Mouse (Mus musculus): Measurements from ENCODE around the gene Muc1. TPM values are rescaled to one million over a fixed set of nuclear protein-coding genes. Genes with fewer than 3 reads are reported as not detected.

Gene Muc1
- polyA plus RNA-seq, 1 experiment from 2014 or later: 1.3 TPM

- peak; percentile 95 for ATAC-seq (ENCODE audit: low FRiP score)
- Histone ChIP-seq H3K9ac (peak overlapping the region; percentile 70), H3K27ac (peak overlapping the region; percentile 79), H3K4me3 (peak overlapping the region; percentile 39), H3K27me3 (no peaks in the 10 kb centered on the region), H3K4me2 (peak overlapping the region; percentile 60), H3K4me1 (replicated peaks) (peaks cover 15% of the 10 kb centered on the region), H3K36me3 (no peaks in the 10 kb centered on the region), H3K9me3 (no peaks in the 10 kb centered on the region)
- whole genome bisulfite sequencing: 9% methylated on average over 33 of the region's 33 CpGs
These were observed 32.6 kb upstream of the Muc1 start for GRCm38 (mm10) chr3:89195979-89196877.

DNA sequence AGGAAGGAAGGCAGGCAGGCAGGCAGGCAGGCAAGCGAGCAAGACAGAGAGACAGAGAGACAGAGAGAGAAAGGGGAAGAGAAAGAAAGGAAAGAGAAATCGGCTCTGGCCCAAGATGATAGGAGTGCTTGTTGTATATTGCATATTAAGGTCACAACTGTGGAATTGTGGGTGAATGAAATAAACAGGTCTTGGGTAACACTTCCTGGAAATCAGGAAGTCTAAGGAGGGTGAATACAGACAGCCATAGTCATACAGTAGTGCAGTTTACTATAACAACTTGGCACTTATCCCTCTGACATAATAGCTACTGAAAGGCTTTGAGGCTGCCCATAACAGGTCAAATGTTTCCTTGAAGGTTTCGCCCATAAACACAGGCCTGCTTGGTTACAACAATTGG, 29.0 kb upstream of the Muc1 start:
- Histone ChIP-seq H3K9me3 (no peaks in the 10 kb centered on the region), H3K4me3 (no peak overlapping the region), H3K27ac (no peak overlapping the region), H3K9ac (no peak overlapping the region), H3K4me1 (replicated peaks) (peaks cover 20% of the 10 kb centered on the region), H3K27me3 (no peaks in the 10 kb centered on the region), H3K36me3 (peaks cover 10% of the 10 kb centered on the region), H3K4me2 (no peak overlapping the region)
- 89% methylated on average over 3 of the region's 3 CpGs for WGBS
- no peak for ATAC-seq (ENCODE audit: low FRiP score)

DNA sequence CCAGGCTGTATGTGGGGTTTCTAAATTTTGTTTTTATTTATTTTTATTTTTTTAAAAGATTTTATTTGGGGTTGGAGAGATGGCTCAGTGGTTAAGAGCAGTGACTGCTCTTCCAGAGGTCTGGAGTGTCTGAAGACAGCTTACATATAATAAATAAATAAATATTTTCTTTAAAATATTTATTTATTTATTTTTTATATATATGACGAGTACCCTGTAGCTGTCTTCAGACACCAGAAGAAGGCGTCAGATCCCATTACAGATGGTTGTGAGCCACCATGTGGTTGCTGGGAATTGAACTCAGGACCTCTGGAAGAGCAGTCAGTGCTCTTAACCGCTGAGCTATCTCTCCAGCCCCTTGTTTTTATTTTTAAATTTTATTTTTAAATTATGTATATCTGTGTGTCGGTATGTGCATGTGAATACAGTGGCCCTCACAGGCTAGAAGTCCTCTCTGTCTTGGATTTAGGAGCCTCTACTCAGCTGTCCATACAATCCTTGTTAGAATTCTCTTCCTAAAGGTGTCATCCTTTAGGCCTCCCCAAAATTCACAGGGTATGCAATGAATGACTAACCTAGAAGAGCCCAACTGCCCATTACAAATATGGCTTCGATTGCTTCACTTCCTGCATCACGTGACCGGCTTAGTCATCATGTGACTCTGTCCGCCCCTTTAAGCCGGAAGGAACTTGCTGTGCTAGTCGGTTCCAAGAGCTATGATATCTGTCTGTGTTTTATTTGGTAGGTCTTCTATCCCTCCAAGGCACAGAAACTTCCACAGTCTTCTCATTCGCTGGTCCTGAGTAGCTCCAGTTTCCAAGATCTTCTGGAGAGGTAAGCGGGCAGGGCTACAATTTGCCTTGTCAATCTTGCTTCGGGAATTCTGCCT, 26.4 kb upstream of the Muc1 start, which contains the start of gene Gba:
Gene Gba, plus strand, starts transcription at position 676 of the 889 bp plus-strand sequence.
- Histone ChIP-seq H3K9me3 (no peaks in the 10 kb centered on the region), H3K27ac (peak within 1 kb of the TSS; percentile 59; the same call in 1 of the 2 replicates), H3K4me3 (peak within 1 kb of the TSS; percentile 50), H3K27me3 (no peaks in the 10 kb centered on the region), H3K9ac (peak within 1 kb of the TSS; percentile 75), H3K4me1 (replicated peaks) (peaks cover 6% of the 10 kb centered on the region), H3K4me2 (peak within 1 kb of the TSS; percentile 71), H3K36me3 (peaks cover 37% of the 10 kb centered on the region)
- ATAC-seq (ENCODE audit: low FRiP score): peak; percentile 87
- 30% methylated on average over 13 of the region's 13 CpGs for WGBS

DNA sequence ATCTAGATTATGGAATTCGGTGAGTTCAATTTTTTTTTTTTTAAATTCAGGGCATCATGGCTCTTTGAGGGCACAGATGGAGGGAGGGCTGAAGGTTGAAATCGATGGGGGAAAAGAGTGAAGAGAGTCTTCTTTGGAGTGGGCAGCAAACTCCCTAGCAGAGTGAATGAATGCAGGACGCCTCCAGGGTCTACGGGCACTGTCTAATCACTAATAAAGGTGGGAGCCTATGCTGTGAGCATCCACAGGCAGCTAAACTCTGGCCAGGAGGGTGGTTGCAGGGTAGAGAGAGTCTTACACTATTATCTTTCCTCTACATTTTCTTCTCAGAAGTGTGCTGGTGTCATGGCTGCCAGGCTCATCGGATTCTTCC, 25.7 kb upstream of the Muc1 start:
- H3K27ac ChIP-seq: peak overlapping the region; percentile 59; the same call in 1 of the 2 replicates
- WGBS: 43% methylated on average over 5 of the region's 5 CpGs
- peaks cover 6% of the 10 kb centered on the region for H3K4me1 ChIP-seq (replicated peaks)
- H3K36me3 ChIP-seq: peaks cover 43% of the 10 kb centered on the region
- H3K4me2 ChIP-seq: peak overlapping the region; percentile 71
- peak overlapping the region; percentile 75 for H3K9ac ChIP-seq
- no peaks in the 10 kb centered on the region for H3K9me3 ChIP-seq
- peak overlapping the region; percentile 50 for H3K4me3 ChIP-seq
- peak; percentile 66 for ATAC-seq (ENCODE audit: low FRiP score)
- H3K27me3 ChIP-seq: no peaks in the 10 kb centered on the region

- 92% methylated on average over 7 of the region's 7 CpGs for WGBS
- no peak for ATAC-seq (ENCODE audit: low FRiP score)
- Histone ChIP-seq H3K36me3 (peaks cover 72% of the 10 kb centered on the region), H3K4me3 (no peak overlapping the region), H3K27me3 (no peaks in the 10 kb centered on the region), H3K4me1 (replicated peaks) (peaks cover 7% of the 10 kb centered on the region), H3K9me3 (no peaks in the 10 kb centered on the region), H3K4me2 (no peak overlapping the region), H3K27ac (no peak overlapping the region), H3K9ac (no peak overlapping the region)
These were observed 22.8 kb upstream of the Muc1 start for GRCm38 (mm10) chr3:89206079-89206478.

- Histone ChIP-seq H3K4me1 (replicated peaks) (peaks cover 11% of the 10 kb centered on the region), H3K27me3 (no peaks in the 10 kb centered on the region), H3K4me2 (no peak overlapping the region), H3K4me3 (no peak overlapping the region), H3K27ac (no peak overlapping the region), H3K9ac (no peak overlapping the region), H3K36me3 (peaks cover 74% of the 10 kb centered on the region), H3K9me3 (no peaks in the 10 kb centered on the region)
- no peak for ATAC-seq (ENCODE audit: low FRiP score)
- 90% methylated on average over 2 of the region's 2 CpGs for WGBS
These were observed 22.2 kb upstream of the Muc1 start for GRCm38 (mm10) chr3:89206695-89207094.

DNA sequence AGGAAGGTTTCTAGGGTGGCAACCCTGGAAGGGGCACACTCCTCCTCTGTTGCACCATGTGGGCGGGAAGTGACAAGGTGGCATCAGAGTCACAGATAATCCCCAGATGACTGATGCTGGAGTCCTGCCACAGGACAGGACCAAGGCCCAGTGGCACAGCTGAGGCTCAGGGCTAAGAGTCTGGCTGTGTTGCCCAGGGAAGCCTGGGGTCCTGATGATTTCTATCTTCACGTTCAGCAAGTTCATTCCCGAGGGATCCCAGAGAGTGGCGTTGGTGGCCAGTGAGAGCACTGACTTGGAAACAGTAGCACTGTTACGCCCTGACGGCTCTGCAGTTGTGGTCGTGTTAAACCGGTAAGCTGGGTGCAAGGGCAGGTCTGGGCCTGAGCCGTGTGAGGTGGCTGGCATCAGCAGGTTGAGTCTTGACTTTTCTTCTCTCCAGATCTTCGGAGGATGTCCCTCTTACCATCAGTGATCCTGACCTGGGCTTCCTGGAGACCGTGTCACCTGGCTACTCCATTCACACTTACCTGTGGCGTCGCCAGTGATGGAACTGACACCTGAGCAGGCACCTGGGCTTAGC, 20.7 kb upstream of the Muc1 start:
- ATAC-seq (ENCODE audit: low FRiP score): no peak
- peaks cover 74% of the 10 kb centered on the region for H3K36me3 ChIP-seq
- peaks cover 23% of the 10 kb centered on the region for H3K4me1 ChIP-seq (replicated peaks)
- no peak overlapping the region for H3K4me2 ChIP-seq
- no peak overlapping the region for H3K9ac ChIP-seq
- H3K4me3 ChIP-seq: no peak overlapping the region
- H3K9me3 ChIP-seq: no peaks in the 10 kb centered on the region
- WGBS: 92% methylated on average over 13 of the region's 13 CpGs
- H3K27ac ChIP-seq: no peak overlapping the region
- no peaks in the 10 kb centered on the region for H3K27me3 ChIP-seq

- no peak overlapping the region for H3K27ac ChIP-seq
- no peak overlapping the region for H3K4me2 ChIP-seq
- H3K9me3 ChIP-seq: no peaks in the 10 kb centered on the region
- 89% methylated on average over 6 of the region's 6 CpGs for WGBS
- no peak for ATAC-seq (ENCODE audit: low FRiP score)
- H3K4me3 ChIP-seq: no peak overlapping the region
- no peaks in the 10 kb centered on the region for H3K27me3 ChIP-seq
- no peak overlapping the region for H3K9ac ChIP-seq
- H3K4me1 ChIP-seq (replicated peaks): peaks cover 22% of the 10 kb centered on the region
- peaks cover 74% of the 10 kb centered on the region for H3K36me3 ChIP-seq
These were observed 20.1 kb upstream of the Muc1 start for GRCm38 (mm10) chr3:89208736-89209135.

- no peaks in the 10 kb centered on the region for H3K9me3 ChIP-seq
- WGBS: 96% methylated on average over 7 of the region's 7 CpGs
- no peak for ATAC-seq (ENCODE audit: low FRiP score)
- no peak overlapping the region for H3K4me3 ChIP-seq
- no peak overlapping the region for H3K27ac ChIP-seq
- H3K27me3 ChIP-seq: no peaks in the 10 kb centered on the region
- H3K36me3 ChIP-seq: peaks cover 65% of the 10 kb centered on the region
- H3K9ac ChIP-seq: 0 out of 2 replicates have a peak overlapping the region, but pooled peaks have one; percentile 24
- no peak overlapping the region for H3K4me2 ChIP-seq
- peaks cover 27% of the 10 kb centered on the region for H3K4me1 ChIP-seq (replicated peaks)
These were observed 19.1 kb upstream of the Muc1 start for GRCm38 (mm10) chr3:89209731-89210130.

GRCm38 (mm10) chr3:89210162-89210561, 18.7 kb upstream of the Muc1 start:
- H3K4me2 ChIP-seq: no peak overlapping the region
- no peaks in the 10 kb centered on the region for H3K27me3 ChIP-seq
- no peak overlapping the region for H3K9ac ChIP-seq
- H3K9me3 ChIP-seq: no peaks in the 10 kb centered on the region
- H3K4me3 ChIP-seq: no peak overlapping the region
- H3K36me3 ChIP-seq: peaks cover 60% of the 10 kb centered on the region
- peaks cover 32% of the 10 kb centered on the region for H3K4me1 ChIP-seq (replicated peaks)
- no peak overlapping the region for H3K27ac ChIP-seq
- WGBS: 91% methylated on average over 13 of the region's 13 CpGs
- no peak for ATAC-seq (ENCODE audit: low FRiP score)

DNA sequence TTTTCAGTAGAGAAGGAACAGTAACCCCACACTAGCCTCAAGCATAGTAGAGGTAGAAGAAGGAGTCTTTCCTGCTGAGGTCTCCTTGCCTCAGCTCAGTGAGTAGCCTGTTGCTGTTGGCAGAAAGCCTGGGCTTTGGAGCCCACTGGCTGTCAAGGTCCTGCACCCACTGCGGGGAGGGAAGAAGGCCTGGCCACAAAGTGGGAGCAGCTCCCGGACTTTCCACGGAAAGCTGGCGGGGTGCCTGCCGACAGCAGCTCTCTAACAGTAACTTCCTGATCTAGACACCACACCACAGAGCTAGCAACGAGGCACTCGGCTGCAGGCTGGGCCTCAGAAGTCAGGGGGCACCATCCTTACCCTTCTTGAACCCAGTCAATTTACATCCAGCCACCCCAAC, 18.1 kb upstream of the Muc1 start:
- Histone ChIP-seq H3K9ac (no peak overlapping the region), H3K4me1 (replicated peaks) (peaks cover 37% of the 10 kb centered on the region), H3K4me3 (no peak overlapping the region), H3K27ac (no peak overlapping the region), H3K4me2 (no peak overlapping the region), H3K36me3 (peaks cover 55% of the 10 kb centered on the region), H3K9me3 (no peaks in the 10 kb centered on the region), H3K27me3 (no peaks in the 10 kb centered on the region)
- ATAC-seq (ENCODE audit: low FRiP score): no peak
- WGBS: 81% methylated on average over 7 of the region's 7 CpGs

All from hindbrain, embryonic 13.5 days (tissue).